Mouse (Mus musculus): ENCODE results near the gene Bmp3.

The Bmp3 gene

DNA sequence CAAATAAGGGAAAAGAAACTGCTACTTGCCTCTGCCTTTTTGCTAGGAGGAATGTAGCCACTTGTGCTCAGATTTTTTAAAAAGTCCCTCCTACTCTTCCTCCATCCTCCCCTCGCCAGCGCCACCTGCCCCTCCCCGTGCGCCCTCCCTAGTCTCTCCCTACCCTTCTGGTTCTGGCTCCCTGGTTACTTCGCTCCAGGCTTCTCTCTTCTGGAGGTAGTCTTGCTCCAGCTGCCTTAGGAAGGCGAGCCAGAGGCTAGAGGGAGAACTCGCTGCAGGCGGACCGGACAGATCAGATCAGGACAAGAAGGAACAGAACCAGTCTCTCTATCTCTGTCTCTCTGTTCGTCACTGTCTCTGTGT lies at the start of gene Bmp3:
Gene Bmp3 (plus strand): TSS at position 152 of the 363 bp plus-strand sequence.
- DNase-seq, result no peak

DNA sequence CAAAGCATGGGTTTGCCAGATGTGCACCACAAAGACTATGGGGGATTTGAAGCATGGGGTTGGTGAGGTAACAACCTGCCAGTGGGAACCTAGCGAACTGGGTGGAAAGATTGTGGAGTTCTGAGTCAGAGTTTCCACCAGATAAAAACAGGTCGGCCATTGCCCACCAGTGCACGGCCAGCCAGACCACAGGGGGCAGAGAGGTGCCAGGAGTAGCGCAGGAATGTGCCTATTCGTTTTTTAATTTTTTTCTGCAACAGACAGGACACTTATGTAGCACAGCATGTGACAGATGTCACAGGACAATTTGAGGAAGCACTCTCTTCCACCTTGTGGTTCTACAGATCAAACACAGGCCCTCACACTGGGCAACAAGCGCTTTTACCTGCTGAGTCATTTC lies 49.5 kb upstream of the Bmp3 start:
- DNase-seq, result no peak

GRCm38 (mm10) chr5:98806492-98806891 lies 47.7 kb upstream of the Bmp3 start:
- DNase-seq, result no peak

DNA sequence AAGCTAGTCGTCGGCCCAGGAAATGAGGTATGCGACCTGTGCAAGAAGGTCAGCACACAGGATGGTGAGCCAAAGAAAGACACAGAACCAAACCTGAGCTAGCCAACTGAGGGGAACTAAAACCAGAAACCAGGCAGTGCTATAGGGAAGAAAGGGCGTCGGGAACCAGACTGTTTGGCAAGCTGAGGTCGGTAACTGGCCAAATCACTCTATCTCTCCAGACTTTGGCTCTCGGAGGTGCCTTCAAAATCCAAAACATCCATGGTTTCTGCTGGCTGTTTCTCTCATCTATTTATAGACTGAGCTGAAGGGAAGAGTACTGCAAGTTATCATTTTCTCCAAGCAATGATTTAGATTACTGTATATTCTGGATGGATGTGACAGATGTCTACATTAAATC lies 47.2 kb upstream of the Bmp3 start:
- DNase-seq, result peak; percentile 13

GRCm38 (mm10) chr5:98807953-98808352 lies 46.3 kb upstream of the Bmp3 start:
- DNase-seq, result no peak

GRCm38 (mm10) chr5:98812380-98812779 lies 41.8 kb upstream of the Bmp3 start:
- DNase-seq, result no peak

DNA sequence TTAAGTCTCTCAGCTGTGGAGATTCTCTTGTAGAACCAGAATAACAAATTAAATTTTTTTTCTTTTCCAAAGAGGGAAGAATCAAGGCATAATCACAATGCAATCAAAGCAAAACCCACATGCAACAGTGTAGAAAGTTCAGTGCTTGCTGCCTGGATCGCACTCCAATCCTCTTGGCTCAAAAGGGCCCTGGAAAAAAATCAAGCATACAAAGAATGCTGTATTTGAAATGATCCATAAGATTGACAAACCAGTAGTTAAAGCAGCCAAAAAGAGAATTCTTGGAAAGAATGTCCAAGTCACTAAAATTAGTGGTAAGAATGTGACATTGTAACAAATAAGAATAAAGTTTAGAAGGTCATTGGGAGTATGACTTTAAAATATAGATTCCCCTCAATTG lies 38.9 kb upstream of the Bmp3 start:
- no peak for DNase-seq

DNA sequence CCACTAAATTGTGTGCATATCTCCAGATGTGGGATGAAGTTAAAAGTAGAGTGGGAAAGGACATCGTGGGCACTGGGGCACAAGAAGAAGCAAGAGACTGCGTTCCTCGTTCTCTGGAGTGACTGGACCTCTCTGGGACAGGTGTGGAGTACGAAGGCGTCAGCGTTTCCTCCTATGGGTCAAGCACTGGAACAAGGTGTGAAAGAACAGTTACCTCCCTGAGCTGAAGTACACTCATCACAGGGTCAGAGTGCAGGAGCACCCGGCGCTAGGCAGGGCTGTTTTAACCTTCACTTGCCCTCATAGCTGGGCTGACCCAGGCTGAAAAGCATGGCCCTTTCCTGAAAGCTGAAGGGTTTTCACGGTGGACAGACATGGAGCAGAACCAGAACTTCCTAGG lies 20.5 kb upstream of the Bmp3 start:
- DNase-seq, result no peak

GRCm38 (mm10) chr5:98834300-98834699 lies 19.9 kb upstream of the Bmp3 start:
- no peak for DNase-seq

DNA sequence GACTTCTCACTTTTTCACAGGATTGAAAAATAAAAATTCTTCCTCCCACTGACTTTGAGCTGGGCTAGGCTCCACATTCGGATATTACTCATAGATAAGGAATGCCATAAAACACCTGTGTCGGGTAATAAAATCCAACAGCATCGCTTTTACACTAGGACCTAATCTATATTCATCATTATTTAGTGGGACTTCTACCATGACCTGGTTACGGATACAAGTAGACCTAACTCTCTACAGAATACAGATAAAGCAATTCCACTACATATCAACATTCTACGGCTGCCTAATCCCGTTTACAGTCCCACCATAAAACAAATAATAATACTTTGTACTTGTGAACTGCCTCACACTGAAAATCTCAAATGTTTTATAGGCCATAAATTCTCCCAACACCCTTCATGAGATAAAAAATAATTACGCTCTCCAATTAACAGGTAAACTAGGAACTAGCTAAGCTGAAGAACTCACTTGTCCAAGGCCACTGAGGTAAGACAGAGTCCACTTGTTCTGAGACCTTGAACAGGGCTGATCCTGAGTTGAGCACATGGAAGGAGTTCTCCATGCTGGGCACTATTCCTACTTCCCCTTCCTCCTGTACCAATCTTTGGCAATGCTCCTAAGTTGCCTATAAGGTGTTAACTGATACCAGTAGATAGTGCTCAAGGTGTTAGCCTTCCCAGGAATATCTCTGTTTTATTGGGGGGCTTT lies 11.5 kb upstream of the Bmp3 start:
- DNase-seq, result no peak

- DNase-seq, result no peak
Observed at GRCm38 (mm10) chr5:98844664-98845063, 9.6 kb upstream of the Bmp3 start.

DNA sequence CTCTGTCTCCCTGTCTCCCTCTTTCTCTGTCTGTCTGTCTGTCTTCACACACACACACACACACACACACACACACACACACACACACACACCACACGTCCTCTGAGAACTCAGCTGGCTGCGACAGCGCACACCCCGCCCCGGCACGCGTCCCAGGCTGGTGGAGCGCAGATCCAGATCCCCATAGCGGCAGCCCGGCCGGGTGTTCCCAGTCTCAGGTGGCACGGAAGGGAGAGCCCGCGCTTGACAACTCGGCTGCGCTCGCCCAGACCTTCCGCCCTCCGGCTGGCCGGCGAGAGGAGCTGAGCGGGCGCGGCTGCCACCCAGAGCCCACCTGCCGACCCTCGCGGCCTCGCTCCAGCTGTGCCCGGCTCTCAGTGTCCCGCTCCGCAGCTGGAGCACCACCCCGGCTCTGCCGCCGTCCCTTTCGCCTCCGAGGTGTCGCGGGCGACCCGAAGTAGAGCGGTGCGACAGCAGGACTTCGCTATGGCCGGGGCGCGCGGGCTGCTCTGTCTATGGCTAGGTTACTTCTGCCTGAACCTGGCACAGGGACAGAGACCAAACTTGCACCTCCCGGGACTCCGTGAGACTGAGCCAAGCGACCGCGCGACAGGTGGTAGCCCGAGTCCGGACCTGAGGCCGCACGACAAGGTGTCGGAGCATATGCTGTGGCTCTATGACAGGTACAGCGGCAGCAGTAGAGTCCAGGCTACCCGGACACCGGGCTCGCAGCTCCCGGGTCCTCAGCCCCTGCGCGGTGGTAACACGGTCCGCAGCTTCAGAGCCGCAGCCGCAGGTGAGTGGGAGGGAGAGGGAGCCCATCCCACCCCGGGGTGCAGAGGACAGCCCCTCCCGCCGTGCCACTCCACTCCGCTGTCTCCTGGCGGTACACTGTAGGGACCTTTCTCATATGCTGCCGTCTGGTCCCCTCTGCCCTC lies 681 bp downstream of the Bmp3 start:
- peak; percentile 22 to 55 for DNase-seq

DNA sequence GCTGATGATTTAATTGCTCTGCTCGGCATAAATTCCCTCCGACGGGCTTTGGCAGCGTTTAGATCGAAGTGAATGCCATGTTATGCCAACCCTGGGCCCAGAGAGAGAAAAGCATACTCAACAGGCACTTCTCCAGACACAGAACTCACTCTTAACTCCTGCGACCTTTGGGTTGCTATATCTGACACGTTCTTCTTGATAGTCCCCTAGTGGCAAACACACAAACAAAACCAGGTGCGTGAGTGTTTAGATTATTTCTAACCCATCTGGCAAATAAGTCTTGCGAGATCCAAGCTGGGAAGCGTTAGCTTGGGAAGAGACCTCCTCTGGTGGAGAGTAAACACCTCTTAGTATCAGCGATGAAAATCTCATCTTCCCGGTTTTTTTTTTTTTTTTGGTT lies 1.5 kb downstream of the Bmp3 start:
- no peak for DNase-seq

- DNase-seq, result no peak
Observed at GRCm38 (mm10) chr5:98856356-98856755, 2.1 kb downstream of the Bmp3 start.

- DNase-seq, result peak; percentile 18 to 55
Observed at GRCm38 (mm10) chr5:98863891-98864290, 9.7 kb downstream of the Bmp3 start.

- no peak for DNase-seq
Observed at GRCm38 (mm10) chr5:98865146-98865545, 10.9 kb downstream of the Bmp3 start.

GRCm38 (mm10) chr5:98876056-98876455 lies 21.8 kb downstream of the Bmp3 start:
- no peak for DNase-seq

GRCm38 (mm10) chr5:98878891-98879290 lies 24.7 kb downstream of the Bmp3 start:
- DNase-seq, result peak; percentile 20 to 60

GRCm38 (mm10) chr5:98882096-98882495 lies 27.9 kb downstream of the Bmp3 start:
- no peak for DNase-seq

DNA sequence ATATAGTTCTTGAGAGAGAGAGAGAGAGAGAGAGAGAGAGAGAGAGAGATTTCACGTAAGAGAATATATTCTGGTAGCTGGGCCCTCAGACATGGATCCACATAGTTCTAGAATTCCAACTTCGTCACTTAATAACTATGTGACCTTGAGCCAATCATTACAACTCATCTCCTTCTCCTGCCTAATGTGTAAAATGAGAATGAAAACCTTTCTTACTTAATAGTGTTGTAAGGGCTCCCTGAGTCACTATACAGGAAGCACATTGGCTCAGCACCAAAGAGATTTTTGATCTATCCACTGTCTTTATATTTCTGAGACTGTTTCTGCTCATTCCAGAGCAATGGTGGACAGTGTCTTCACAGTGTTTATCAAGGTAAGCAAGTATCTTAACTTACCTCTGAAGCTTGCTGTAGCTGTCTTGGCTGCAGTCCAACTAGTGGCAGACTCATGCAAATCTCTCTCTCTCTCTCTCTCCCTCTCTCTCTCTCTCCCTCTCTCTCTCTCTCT lies 36.4 kb downstream of the Bmp3 start:
- DNase-seq, result no peak

DNA sequence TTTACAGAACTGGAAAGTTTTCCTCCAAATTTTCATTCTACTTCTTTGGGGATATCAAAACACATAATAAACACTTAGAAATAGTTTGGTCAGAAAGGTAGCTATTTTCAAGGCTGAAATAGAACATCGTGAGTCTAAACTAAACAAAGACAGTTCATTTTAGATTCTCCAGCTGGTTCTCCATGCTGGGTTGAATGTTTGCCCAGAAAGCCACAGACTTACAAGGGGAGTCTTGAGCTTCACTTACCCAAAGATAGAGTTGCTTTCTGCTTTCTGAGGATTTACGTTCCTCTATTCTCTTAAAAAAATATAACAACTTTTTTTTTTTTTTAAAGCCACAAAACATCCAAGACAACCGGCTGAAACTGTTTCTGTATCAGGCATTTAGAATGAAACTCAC lies 40.1 kb downstream of the Bmp3 start:
- DNase-seq, result no peak

DNA sequence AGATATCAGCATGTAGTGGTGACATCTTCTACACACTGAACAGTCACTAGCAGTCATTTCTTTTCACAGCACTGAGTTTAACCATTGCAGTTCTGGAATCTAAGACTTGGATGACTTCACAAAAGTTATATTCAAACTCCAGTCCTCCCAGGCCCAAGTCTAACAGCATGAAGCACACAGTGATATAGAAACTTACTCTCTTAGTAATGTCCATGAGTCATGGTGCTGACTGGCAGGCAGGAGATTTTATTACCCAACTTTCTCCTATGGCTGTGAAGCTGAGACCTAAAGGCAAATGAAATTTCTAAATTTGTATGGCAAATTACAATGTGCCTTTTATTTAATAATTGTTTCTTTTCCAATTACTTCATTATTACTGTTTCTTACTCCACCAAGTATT lies 43.7 kb downstream of the Bmp3 start:
- no peak for DNase-seq

- DNase-seq, result peak; percentile 66 to 75
Observed at GRCm38 (mm10) chr5:98900926-98901325, 46.7 kb downstream of the Bmp3 start.

GRCm38 (mm10) chr5:98902339-98902738 lies 48.1 kb downstream of the Bmp3 start:
- no peak for DNase-seq
